Mouse (Mus musculus) stomach, postnatal 0 days (tissue): Measurements from ENCODE around the gene Lrch3. TPM values are rescaled to one million over a fixed set of nuclear protein-coding genes. Genes with fewer than 3 reads are reported as not detected.
A peak's percentile ranks its signal among the peaks of the same experiment; 100 is the strongest.
"Not testable (repeated sequence)": the region's sequence is repeated elsewhere in the genome, so short reads cannot be mapped to it uniquely, and the experiment has no call there.

ENCODE experiments used
- ATAC-seq: fragments of 200-750 bp; cut with Nextera tagmentation; 2 replicates; pipeline ENCODE4 v1.8.0; 2017; ENCODE audit not compliant: low FRiP score, low TSS enrichment
- DNase-seq: peaks from one replicate; pipeline ENCODE4 v3.0.0-alpha.2; 2016; ENCODE audit warnings: low spot score
- H3K27ac ChIP-seq: fragments of 300-500 bp; sonication (generic); replicated peaks from 2 replicates; pipeline ENCODE4 v1.5.1; 2014; ENCODE audit warnings: mild to moderate bottlenecking, control low read depth
- H3K27me3 ChIP-seq: fragments of 300-500 bp; sonication (generic); 2 replicates; pipeline ENCODE4 v1.6.1; 2014; ENCODE audit warnings: low read length; ENCODE audit not compliant: control insufficient read depth, insufficient read depth
- H3K36me3 ChIP-seq: fragments of 300-500 bp; sonication (generic); 2 replicates; pipeline ENCODE4 v1.6.1; 2014; ENCODE audit warnings: low read length, mixed read lengths; ENCODE audit not compliant: control insufficient read depth, insufficient read depth
- H3K4me1 ChIP-seq: fragments of 300-500 bp; sonication (generic); replicated peaks from 2 replicates; pipeline ENCODE4 v1.6.1; 2014; ENCODE audit warnings: antibody characterized with exemption; ENCODE audit not compliant: control insufficient read depth, insufficient read depth
- H3K4me2 ChIP-seq: fragments of 300-500 bp; sonication (generic); replicated peaks from 2 replicates; pipeline ENCODE4 v1.6.1; 2014; ENCODE audit warnings: low read depth, mild to moderate bottlenecking, control low read depth, moderate library complexity
- H3K4me3 ChIP-seq: fragments of 300-500 bp; sonication (generic); 2 replicates; pipeline ENCODE4 v1.5.1; 2014; ENCODE audit warnings: low read depth, low read length, control low read depth
- H3K9ac ChIP-seq: fragments of 300-500 bp; sonication (generic); 2 replicates; pipeline ENCODE4 v1.6.1; 2014; ENCODE audit warnings: mild to moderate bottlenecking, low read length, control low read depth, mixed read lengths
- H3K9me3 ChIP-seq: fragments of 300-500 bp; sonication (generic); 2 replicates; pipeline ENCODE4 v1.6.1; 2016; ENCODE audit warnings: low read length; ENCODE audit not compliant: control insufficient read depth
- CTCF ChIP-seq: IDR thresholded peaks from 2 replicates; pipeline ENCODE4 v1.5.1; 2016; ENCODE audit warnings: antibody characterized with exemption, low read depth, mild to moderate bottlenecking, moderate library complexity
- EP300 ChIP-seq: optimal IDR thresholded peaks from 2 replicates; pipeline ENCODE3; 2016; ENCODE audit warnings: antibody characterized with exemption
- WGBS: fragments of 180-500 bp; shearing (Covaris S2); extraction: QIAGEN DNeasy Blood & Tissue Kit; methylation state at CpG from one replicate; pipeline ENCODE4 v1.1.7; 2014; 5-methylcytosine and 5-hydroxymethylcytosine counted together
- polyA plus RNA-seq: library from polyadenylated mRNA; unstranded; fragments of >200 nt; fragmentation: Nextera tagmentation; extraction: Ambion mirVana; gene quantifications from 2 replicates; pipeline ENCODE4 v1.2.1, GENCODE M21; 2015

Gene Lrch3
- polyA plus RNA-seq, 1 experiment from 2014 or later, result 8.1 TPM

DNA sequence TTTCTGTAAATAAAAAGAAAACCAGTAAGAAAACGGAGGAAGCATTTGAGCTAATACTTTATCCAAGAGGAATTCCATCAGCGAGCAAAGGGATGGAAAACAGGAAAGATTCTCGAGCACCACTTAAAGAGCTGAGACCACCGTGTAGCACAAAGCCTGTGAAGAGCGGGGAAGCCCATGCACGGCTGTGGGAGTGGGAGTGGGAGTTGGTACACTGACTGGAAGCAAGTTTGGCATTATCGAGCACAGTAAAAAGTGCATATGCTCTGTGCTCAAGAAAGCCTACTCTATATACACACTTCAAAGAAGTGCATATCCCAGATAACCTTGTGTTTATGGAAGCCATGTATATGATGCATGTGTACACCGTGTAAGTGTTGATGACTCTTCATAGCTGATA lies 13.1 kb downstream of the Lrch3 start:
- WGBS, result 91% methylated on average over 8 of the region's 8 CpGs

DNA sequence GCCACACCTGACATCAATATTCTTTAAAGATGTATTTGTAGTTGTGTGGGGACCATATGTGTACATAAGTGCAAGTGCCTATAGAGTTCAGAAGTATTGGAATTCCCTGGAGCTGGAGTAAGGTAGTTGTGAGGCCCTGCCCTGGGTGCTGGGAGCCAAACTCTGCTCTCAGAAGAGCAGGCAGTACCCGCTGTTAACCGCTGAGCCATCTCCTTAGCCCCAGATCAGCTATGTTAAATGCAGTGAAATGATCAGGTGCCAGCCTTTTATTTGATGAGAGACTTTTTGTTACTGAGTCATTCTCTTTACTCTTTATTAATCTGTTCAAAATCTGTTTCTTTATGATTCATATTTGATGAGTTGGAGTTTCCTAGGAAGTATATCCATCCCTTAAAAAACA lies 16.0 kb downstream of the Lrch3 start:
- Histone ChIP-seq H3K4me1 (no peaks in the 10 kb centered on the region), H3K27ac (no peak overlapping the region), H3K9ac (no peak overlapping the region), H3K4me2 (no peak overlapping the region), H3K36me3 (no peaks in the 10 kb centered on the region), H3K27me3 (no peaks in the 10 kb centered on the region), H3K4me3 (no peak overlapping the region), H3K9me3 (no peaks in the 10 kb centered on the region)
- ATAC-seq (0 out of 2 replicates have a peak, but pooled peaks have one; percentile 32), DNase-seq (no peak)
- TF ChIP-seq EP300 (no peak), CTCF (no peak)
- WGBS, result 35% methylated on average over 2 of the region's 2 CpGs

More for the DNA sequence above, 13.1 kb downstream of the Lrch3 start:
- no peak overlapping the region for H3K4me3 ChIP-seq
- no peaks in the 10 kb centered on the region for H3K4me1 ChIP-seq
- ATAC-seq (no peak), DNase-seq (no peak)
- no peak overlapping the region for H3K27ac ChIP-seq
- no peak overlapping the region for H3K4me2 ChIP-seq
- H3K9ac ChIP-seq, result no peak overlapping the region
- TF ChIP-seq EP300 (no peak), CTCF (no peak)
- H3K9me3 ChIP-seq, result no peaks in the 10 kb centered on the region
- H3K36me3 ChIP-seq, result no peaks in the 10 kb centered on the region
- no peaks in the 10 kb centered on the region for H3K27me3 ChIP-seq

DNA sequence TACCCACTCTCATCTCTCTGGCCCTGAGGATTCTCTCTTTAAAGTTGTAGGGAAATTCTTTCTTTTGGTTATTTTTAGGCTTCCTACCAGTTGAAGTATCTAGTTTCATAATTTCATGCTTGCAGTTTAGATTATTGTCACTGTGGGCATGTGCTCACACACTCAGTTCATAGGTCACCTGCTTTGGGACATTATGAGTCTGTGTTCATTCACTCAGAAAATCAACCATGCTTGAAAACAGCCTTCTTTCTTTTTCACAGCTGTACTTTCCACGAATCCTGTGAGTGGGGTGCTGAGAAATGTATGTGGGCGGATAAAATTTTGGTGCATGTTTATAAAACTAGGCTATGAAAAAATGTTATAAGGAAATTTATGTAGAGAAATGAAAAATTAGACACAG lies 20.6 kb downstream of the Lrch3 start:
- Histone ChIP-seq H3K36me3 (no peaks in the 10 kb centered on the region), H3K4me3 (no peak overlapping the region), H3K27ac (no peak overlapping the region), H3K4me2 (no peak overlapping the region), H3K4me1 (no peaks in the 10 kb centered on the region; the same call in 1 of the 2 replicates), H3K27me3 (no peaks in the 10 kb centered on the region), H3K9ac (no peak overlapping the region), H3K9me3 (no peaks in the 10 kb centered on the region)
- WGBS, result 71% methylated on average over 2 of the region's 2 CpGs
- no peak for DNase-seq
- TF ChIP-seq EP300 (no peak), CTCF (no peak)
- ATAC-seq, result no peak

DNA sequence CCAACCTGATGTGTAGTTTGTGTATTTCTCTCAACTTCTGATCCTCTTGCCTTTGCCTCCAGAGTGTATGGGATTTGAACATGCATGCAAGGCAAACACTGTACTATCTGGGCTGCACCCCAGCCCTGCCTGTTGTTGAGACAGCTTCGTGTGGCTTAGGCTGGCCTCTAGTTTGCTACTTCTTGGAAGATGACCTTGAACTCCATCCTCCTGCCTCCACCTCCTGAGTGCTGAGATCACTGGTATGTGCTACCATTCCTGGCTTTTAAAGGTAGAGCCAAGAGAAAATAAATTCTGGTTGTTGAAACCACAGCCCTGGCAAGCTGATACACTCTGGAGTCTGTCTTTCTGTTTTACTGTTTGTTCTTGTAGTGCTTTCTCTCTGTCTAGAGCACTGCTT lies 21.2 kb downstream of the Lrch3 start:
- DNase-seq (no peak), ATAC-seq (no peak)
- Histone ChIP-seq H3K27me3 (no peaks in the 10 kb centered on the region), H3K9me3 (no peaks in the 10 kb centered on the region), H3K4me3 (no peak overlapping the region), H3K4me1 (no peaks in the 10 kb centered on the region; the same call in 1 of the 2 replicates), H3K36me3 (no peaks in the 10 kb centered on the region), H3K4me2 (no peak overlapping the region), H3K9ac (no peak overlapping the region), H3K27ac (no peak overlapping the region; the same call in 1 of the 2 replicates)
- 36% methylated on average over 1 of the region's 1 CpGs for WGBS
- no peak for TF ChIP-seq EP300

DNA sequence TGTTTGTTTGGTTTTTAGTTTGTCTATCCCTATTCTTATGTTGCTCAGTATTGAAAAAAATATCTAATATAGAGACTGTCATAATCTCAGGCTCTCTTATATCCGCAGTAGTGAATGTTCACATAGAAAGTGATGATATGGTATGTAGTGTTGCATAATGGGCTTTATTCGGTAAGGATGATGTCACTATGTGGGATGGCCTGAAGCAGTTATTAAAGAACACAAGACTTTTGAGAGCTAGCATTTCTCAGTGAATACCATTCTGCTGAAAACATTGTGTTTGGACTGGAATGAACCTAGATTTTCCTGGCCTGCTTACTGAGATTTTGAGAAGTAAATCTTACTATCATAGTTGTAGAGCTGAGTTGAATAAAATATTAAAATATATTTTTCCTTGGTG lies 23.5 kb downstream of the Lrch3 start:
- Histone ChIP-seq H3K4me2 (no peak overlapping the region), H3K36me3 (no peaks in the 10 kb centered on the region), H3K4me3 (no peak overlapping the region), H3K27ac (no peak overlapping the region), H3K27me3 (no peaks in the 10 kb centered on the region), H3K4me1 (no peaks in the 10 kb centered on the region; the same call in 1 of the 2 replicates), H3K9ac (no peak overlapping the region), H3K9me3 (no peaks in the 10 kb centered on the region)
- ATAC-seq, result peak; percentile 42; the same call in 1 of the 2 replicates
- no peak for DNase-seq
- TF ChIP-seq CTCF (no peak), EP300 (no peak)
- WGBS, result 61% methylated on average over 2 of the region's 2 CpGs

DNA sequence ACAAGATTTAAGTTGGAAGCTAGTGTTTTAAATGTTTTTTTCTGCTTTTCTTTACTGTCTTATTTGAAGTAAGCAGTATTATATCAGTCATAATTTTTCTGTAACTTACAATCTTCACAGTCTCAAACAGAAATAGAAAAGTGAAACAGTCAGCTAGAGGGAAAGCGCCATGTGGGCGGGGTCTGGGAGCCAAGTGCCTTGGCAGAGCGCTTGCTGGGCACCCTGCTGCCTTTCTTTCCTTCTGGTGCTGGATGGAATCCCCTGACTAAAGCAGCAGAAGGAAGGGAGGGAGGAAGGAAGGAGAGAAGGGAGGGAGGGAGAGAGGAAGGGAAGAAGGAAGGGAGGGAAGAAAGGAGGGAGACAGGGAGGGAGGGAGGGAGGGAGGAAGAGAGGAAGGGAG lies 25.4 kb downstream of the Lrch3 start:
- not testable (repeated sequence) for H3K9ac ChIP-seq, H3K4me1 ChIP-seq, H3K27me3 ChIP-seq, H3K36me3 ChIP-seq, H3K4me2 ChIP-seq, H3K27ac ChIP-seq, H3K4me3 ChIP-seq, H3K9me3 ChIP-seq, ATAC-seq
- DNase-seq, result peak; percentile 35
- whole genome bisulfite sequencing, result 43% methylated on average over 3 of the region's 3 CpGs

DNA sequence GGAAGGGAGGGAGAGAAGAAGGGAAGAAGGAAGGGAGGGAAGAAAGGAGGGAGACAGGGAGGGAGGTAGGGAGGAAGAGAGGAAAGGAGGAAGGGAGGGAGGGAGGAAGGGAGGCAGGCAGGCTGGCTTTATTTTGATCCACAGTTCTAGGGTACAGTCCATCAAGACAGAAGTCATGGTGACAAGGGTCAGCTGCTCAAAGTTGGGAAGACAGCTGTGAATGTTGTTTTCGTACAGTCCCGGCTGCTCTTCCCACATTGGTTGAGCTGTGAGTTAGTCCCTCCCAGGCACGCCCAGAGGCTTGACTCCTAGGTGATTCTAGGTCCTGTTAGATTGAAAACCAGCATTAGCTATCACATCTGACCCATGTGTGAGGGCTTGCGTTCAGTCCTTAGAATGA lies 25.8 kb downstream of the Lrch3 start:
- not testable (repeated sequence) for H3K9ac ChIP-seq, ATAC-seq, H3K4me1 ChIP-seq, H3K4me3 ChIP-seq, DNase-seq, H3K27me3 ChIP-seq, H3K9me3 ChIP-seq, H3K4me2 ChIP-seq, H3K27ac ChIP-seq, H3K36me3 ChIP-seq
- WGBS, result 83% methylated on average over 4 of the region's 4 CpGs

DNA sequence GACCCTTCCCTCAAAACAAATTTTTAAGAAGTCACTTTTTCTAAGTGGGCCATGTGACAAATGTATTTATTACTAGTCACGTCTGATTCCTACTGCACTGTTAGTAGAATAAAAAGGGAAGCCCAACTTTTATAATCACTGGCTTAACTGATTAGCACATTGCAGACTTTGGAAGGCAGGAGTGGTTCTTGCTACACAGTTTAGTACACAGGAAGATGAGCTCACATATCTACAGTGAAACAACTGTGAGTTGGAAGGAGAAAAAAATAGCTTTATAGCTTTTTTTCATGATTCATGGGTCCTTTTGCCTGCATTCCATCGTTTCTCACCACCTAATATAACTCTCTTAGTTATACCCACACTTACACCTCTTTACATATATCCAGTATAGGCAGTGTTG lies 27.3 kb downstream of the Lrch3 start:
- H3K27me3 ChIP-seq, ATAC-seq, H3K4me1 ChIP-seq, H3K4me2 ChIP-seq, H3K9me3 ChIP-seq, H3K27ac ChIP-seq, H3K4me3 ChIP-seq, H3K9ac ChIP-seq, H3K36me3 ChIP-seq, DNase-seq: not testable (repeated sequence)
- WGBS, result 98% methylated on average over 1 of the region's 2 CpGs
